Mouse (Mus musculus): Measurements from ENCODE around the gene Pgm2l1. TPM values are rescaled to one million over a fixed set of nuclear protein-coding genes. Genes with fewer than 3 reads are reported as not detected.
"Not testable (repeated sequence)": the region's sequence is repeated elsewhere in the genome, so short reads cannot be mapped to it uniquely, and the experiment has no call there.

Gene Pgm2l1
- polyA plus RNA-seq, 1 experiment from 2014 or later, result 2.4 TPM

GRCm38 (mm10) chr7:100233681-100234080 lies 6.5 kb downstream of the Pgm2l1 start:
- H3K9ac ChIP-seq, result no peak overlapping the region
- H3K27me3 ChIP-seq (replicated peaks), result no peaks in the 10 kb centered on the region
- ATAC-seq, result no peak
- no peak overlapping the region for H3K27ac ChIP-seq
- H3K4me2 ChIP-seq (replicated peaks), result no peak overlapping the region
- no peaks in the 10 kb centered on the region for H3K36me3 ChIP-seq
- H3K4me3 ChIP-seq (replicated peaks), result no peak overlapping the region
- no peaks in the 10 kb centered on the region for H3K4me1 ChIP-seq (replicated peaks)
- H3K9me3 ChIP-seq, result no peaks in the 10 kb centered on the region

DNA sequence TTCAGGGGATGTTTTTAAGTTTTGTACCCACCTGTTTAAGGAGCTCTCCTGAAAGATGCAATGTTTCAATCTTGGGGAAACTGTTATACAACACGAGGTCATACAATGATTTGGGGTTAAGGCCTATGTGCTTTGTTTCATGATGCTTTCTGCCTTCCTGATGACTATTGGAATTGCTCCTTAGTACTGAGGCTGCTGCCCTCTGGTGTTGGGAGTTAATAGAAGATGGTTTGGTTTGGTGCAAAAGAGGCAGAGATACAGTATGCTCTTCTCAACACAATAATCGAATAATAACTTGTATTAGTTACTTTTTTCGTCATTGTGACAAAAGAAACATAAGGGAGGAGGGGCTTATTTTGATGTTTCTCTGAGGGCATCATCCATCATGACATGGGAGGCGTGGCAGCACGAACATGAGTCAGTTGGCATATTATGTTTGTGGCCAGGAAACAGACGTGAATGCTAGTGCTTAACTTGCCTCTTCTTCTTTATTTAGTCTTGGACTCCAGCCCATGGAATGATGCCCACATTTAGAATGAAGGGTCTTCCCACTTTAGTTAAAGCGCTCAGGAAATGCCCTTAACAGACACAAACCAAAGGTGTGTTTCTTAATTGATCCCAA lies 7.2 kb downstream of the Pgm2l1 start:
- Histone ChIP-seq H3K4me3 (replicated peaks) (no peak overlapping the region), H3K36me3 (no peaks in the 10 kb centered on the region), H3K9me3 (no peaks in the 10 kb centered on the region), H3K27me3 (replicated peaks) (no peaks in the 10 kb centered on the region), H3K4me2 (replicated peaks) (no peak overlapping the region), H3K27ac (no peak overlapping the region), H3K4me1 (replicated peaks) (no peaks in the 10 kb centered on the region), H3K9ac (no peak overlapping the region)
- WGBS, result 62% methylated on average over 7 of the region's 7 CpGs
- ATAC-seq, result no peak

GRCm38 (mm10) chr7:100238271-100238670 lies 11.1 kb downstream of the Pgm2l1 start:
- Histone ChIP-seq H3K9ac (no peak overlapping the region), H3K27me3 (replicated peaks) (no peaks in the 10 kb centered on the region), H3K27ac (no peak overlapping the region), H3K9me3 (no peaks in the 10 kb centered on the region), H3K4me2 (replicated peaks) (no peak overlapping the region), H3K36me3 (no peaks in the 10 kb centered on the region), H3K4me1 (replicated peaks) (no peaks in the 10 kb centered on the region), H3K4me3 (replicated peaks) (no peak overlapping the region)
- no peak for ATAC-seq
- 85% methylated on average over 1 of the region's 1 CpGs for WGBS

GRCm38 (mm10) chr7:100240601-100241000 lies 13.4 kb downstream of the Pgm2l1 start:
- H3K4me1 ChIP-seq (replicated peaks), result no peaks in the 10 kb centered on the region
- no peak overlapping the region for H3K27ac ChIP-seq
- H3K36me3 ChIP-seq, result no peaks in the 10 kb centered on the region
- H3K27me3 ChIP-seq (replicated peaks), result no peaks in the 10 kb centered on the region
- H3K4me3 ChIP-seq (replicated peaks), result no peak overlapping the region
- ATAC-seq, result no peak
- WGBS, result 84% methylated on average over 2 of the region's 2 CpGs
- no peak overlapping the region for H3K9ac ChIP-seq
- H3K4me2 ChIP-seq (replicated peaks), result no peak overlapping the region
- no peaks in the 10 kb centered on the region for H3K9me3 ChIP-seq

DNA sequence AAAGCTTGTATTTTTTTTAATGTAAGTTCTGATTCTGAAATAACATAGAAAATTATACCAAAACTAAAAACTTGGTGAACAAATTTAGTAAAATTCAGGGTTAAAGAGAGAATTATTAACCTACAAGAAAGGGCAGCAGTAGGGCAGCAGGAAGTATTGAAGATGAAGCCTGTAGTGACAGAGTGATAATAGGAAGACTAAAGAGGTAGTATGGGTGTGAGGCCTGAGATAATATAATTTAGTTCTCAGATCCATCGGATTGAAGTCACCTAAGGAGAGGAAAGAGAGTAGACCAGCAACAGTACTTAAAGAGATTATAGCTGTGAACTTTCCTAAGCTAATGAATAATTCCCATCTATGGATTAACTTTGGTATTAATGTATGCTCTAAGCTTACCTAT lies 15.8 kb downstream of the Pgm2l1 start:
- H3K4me2 ChIP-seq (replicated peaks), result no peak overlapping the region
- H3K36me3 ChIP-seq, result no peaks in the 10 kb centered on the region
- WGBS, result 89% methylated on average over 1 of the region's 1 CpGs
- no peaks in the 10 kb centered on the region for H3K4me1 ChIP-seq (replicated peaks)
- H3K4me3 ChIP-seq (replicated peaks), result no peak overlapping the region
- no peak for ATAC-seq
- H3K9ac ChIP-seq, result no peak overlapping the region
- no peaks in the 10 kb centered on the region for H3K9me3 ChIP-seq
- H3K27ac ChIP-seq, result no peak overlapping the region
- H3K27me3 ChIP-seq (replicated peaks), result no peaks in the 10 kb centered on the region

DNA sequence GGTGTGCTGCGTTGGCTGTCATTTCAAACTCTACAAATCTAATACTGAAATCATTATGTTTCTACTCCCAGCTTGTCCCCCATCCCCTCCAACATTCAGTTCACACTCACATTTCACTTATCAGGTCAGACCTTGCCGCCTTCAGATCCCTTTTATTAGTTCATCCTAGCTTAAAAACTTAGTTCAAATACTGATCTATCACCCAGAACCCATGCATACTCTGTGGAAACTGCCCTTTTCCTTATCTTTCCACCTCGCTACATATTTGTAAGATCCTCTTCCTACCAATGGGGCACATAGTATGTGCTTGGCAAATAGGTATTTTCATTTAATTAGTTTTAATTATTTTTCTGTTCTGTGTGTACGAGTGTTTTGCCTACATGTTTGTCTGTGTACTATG lies 17.0 kb downstream of the Pgm2l1 start:
- ATAC-seq, result no peak
- 91% methylated on average over 4 of the region's 4 CpGs for WGBS

DNA sequence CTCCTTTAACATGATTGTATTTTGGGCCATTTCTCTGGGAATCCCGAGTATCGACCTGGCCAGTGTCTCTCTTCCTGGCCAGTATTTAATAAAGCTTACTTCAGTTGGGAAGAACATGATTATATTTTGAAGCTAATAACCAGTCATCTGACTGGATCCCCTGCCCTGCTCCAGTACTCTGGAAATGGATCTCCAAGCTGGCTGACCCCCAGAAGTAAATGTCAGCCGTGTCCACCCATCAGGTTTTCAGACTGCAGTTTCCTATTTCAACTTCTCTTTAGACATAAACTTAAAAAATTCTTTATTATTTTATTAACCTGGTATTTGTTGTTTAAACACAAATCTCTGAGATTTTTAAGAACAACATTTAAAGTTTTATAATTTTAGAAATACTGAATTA lies 18.0 kb downstream of the Pgm2l1 start:
- Histone ChIP-seq H3K27me3 (replicated peaks) (no peaks in the 10 kb centered on the region), H3K4me1 (replicated peaks) (no peaks in the 10 kb centered on the region), H3K9me3 (no peaks in the 10 kb centered on the region), H3K36me3 (no peaks in the 10 kb centered on the region), H3K4me2 (replicated peaks) (no peak overlapping the region), H3K9ac (no peak overlapping the region), H3K4me3 (replicated peaks) (no peak overlapping the region), H3K27ac (no peak overlapping the region)
- 89% methylated on average over 3 of the region's 3 CpGs for WGBS
- no peak for ATAC-seq

More for the DNA sequence above, 17.0 kb downstream of the Pgm2l1 start:
- no peak overlapping the region for H3K4me2 ChIP-seq (replicated peaks)
- H3K9ac ChIP-seq, result no peak overlapping the region
- no peak overlapping the region for H3K4me3 ChIP-seq (replicated peaks)
- H3K27me3 ChIP-seq (replicated peaks), result no peaks in the 10 kb centered on the region
- no peak overlapping the region for H3K27ac ChIP-seq
- H3K9me3 ChIP-seq, result no peaks in the 10 kb centered on the region
- no peaks in the 10 kb centered on the region for H3K36me3 ChIP-seq
- no peaks in the 10 kb centered on the region for H3K4me1 ChIP-seq (replicated peaks)

DNA sequence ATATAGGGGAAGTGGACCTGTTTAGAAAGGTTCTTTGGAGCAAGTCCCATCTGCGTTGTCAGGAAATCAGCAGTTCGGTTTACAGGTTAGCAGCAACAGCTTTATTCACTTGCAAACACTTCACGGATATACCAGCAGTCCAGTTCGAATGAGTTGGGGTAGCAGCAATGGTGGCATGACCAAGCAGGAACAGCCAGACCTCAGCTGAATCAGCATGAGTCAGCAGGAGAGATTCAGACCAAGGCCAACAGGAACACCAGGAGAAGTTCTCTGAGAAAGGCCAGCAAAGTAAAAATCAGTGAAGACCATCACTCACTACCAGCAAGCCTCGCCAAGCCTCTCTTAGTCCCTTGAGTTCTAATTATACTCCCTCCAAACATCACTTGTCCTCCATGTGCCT lies 23.5 kb downstream of the Pgm2l1 start:
- 96% methylated on average over 5 of the region's 5 CpGs for WGBS
- no peaks in the 10 kb centered on the region for H3K36me3 ChIP-seq
- H3K4me1 ChIP-seq (replicated peaks), result no peaks in the 10 kb centered on the region
- no peaks in the 10 kb centered on the region for H3K9me3 ChIP-seq
- H3K4me2 ChIP-seq (replicated peaks), result no peak overlapping the region
- H3K4me3 ChIP-seq (replicated peaks), result no peak overlapping the region
- no peak overlapping the region for H3K27ac ChIP-seq
- no peaks in the 10 kb centered on the region for H3K27me3 ChIP-seq (replicated peaks)
- H3K9ac ChIP-seq, result no peak overlapping the region
- no peak for ATAC-seq

DNA sequence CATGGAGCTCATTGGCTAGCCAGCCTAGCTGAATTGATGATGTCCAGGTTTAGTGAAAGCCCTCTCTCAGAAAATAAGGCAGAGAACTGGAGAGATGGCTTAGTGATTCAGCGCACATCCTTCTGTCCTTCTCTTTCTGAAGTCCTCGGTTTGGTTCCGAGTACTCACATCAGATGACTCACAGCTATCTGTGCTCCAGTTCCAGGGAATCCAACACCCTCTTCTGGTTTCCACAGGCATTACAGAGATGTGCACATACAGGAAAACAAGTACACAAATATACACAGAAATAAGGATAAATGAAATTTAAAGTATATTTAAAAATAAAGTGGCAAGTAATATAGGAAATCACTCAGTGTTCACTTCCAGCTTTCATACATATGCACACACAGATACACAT lies 35.2 kb downstream of the Pgm2l1 start:
- Histone ChIP-seq H3K27ac (no peak overlapping the region), H3K4me3 (replicated peaks) (no peak overlapping the region), H3K4me2 (replicated peaks) (no peak overlapping the region), H3K9me3 (no peaks in the 10 kb centered on the region), H3K36me3 (no peaks in the 10 kb centered on the region), H3K4me1 (replicated peaks) (no peaks in the 10 kb centered on the region), H3K27me3 (replicated peaks) (no peaks in the 10 kb centered on the region), H3K9ac (no peak overlapping the region)
- 85% methylated on average over 3 of the region's 3 CpGs for WGBS
- no peak for ATAC-seq

- ATAC-seq; H3K9me3 ChIP-seq; H3K27ac ChIP-seq; H3K4me2 ChIP-seq (replicated peaks); H3K4me3 ChIP-seq (replicated peaks); H3K4me1 ChIP-seq (replicated peaks); H3K9ac ChIP-seq; H3K27me3 ChIP-seq (replicated peaks); H3K36me3 ChIP-seq: not testable (repeated sequence)
- 63% methylated on average over 17 of the region's 17 CpGs for WGBS
These were observed 37.7 kb downstream of the Pgm2l1 start for GRCm38 (mm10) chr7:100264934-100265333.

- H3K27ac ChIP-seq, result no peak overlapping the region
- no peak overlapping the region for H3K9ac ChIP-seq
- no peak for ATAC-seq
- H3K4me1 ChIP-seq (replicated peaks), result no peaks in the 10 kb centered on the region
- no peaks in the 10 kb centered on the region for H3K9me3 ChIP-seq
- no peak overlapping the region for H3K4me2 ChIP-seq (replicated peaks)
- WGBS, result 80% methylated on average over 8 of the region's 8 CpGs
- no peak overlapping the region for H3K4me3 ChIP-seq (replicated peaks)
- no peaks in the 10 kb centered on the region for H3K27me3 ChIP-seq (replicated peaks)
- no peaks in the 10 kb centered on the region for H3K36me3 ChIP-seq
These were observed 45.2 kb downstream of the Pgm2l1 start for GRCm38 (mm10) chr7:100272369-100272768.

GRCm38 (mm10) chr7:100274507-100274906 lies 47.3 kb downstream of the Pgm2l1 start:
- Histone ChIP-seq H3K36me3 (no peaks in the 10 kb centered on the region), H3K27me3 (replicated peaks) (no peaks in the 10 kb centered on the region), H3K9ac (no peak overlapping the region), H3K4me1 (replicated peaks) (no peaks in the 10 kb centered on the region), H3K4me3 (replicated peaks) (no peak overlapping the region), H3K4me2 (replicated peaks) (no peak overlapping the region), H3K27ac (no peak overlapping the region), H3K9me3 (no peaks in the 10 kb centered on the region)
- no peak for ATAC-seq
- 64% methylated on average over 6 of the region's 6 CpGs for WGBS

DNA sequence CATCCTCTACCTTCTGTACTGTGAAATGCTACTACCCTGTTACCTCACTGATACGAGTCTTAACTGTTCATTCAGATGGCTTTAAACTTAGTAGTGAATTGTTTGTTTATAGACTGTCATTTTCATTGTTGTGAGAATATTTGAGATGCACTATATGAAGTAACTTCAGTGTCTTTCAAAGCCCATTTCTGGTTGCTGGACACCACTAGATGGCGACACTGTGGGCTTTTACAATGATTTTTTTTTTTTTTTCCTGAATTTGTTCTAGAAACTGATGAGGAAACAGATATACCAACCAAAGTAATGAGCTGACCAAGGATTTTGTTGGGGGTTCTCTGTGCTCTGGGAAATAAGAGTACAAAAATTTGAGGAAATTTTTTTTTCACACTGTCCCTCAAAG lies 49.2 kb downstream of the Pgm2l1 start:
- ATAC-seq, result no peak
- 46% methylated on average over 2 of the region's 2 CpGs for WGBS
- Histone ChIP-seq H3K9ac (no peak overlapping the region), H3K4me2 (replicated peaks) (no peak overlapping the region), H3K27ac (no peak overlapping the region), H3K36me3 (no peaks in the 10 kb centered on the region), H3K27me3 (replicated peaks) (no peaks in the 10 kb centered on the region), H3K4me1 (replicated peaks) (no peaks in the 10 kb centered on the region), H3K4me3 (replicated peaks) (no peak overlapping the region), H3K9me3 (no peaks in the 10 kb centered on the region)

Data from intestine, embryonic 15.5 days (tissue).